In the genomic region with DNA sequence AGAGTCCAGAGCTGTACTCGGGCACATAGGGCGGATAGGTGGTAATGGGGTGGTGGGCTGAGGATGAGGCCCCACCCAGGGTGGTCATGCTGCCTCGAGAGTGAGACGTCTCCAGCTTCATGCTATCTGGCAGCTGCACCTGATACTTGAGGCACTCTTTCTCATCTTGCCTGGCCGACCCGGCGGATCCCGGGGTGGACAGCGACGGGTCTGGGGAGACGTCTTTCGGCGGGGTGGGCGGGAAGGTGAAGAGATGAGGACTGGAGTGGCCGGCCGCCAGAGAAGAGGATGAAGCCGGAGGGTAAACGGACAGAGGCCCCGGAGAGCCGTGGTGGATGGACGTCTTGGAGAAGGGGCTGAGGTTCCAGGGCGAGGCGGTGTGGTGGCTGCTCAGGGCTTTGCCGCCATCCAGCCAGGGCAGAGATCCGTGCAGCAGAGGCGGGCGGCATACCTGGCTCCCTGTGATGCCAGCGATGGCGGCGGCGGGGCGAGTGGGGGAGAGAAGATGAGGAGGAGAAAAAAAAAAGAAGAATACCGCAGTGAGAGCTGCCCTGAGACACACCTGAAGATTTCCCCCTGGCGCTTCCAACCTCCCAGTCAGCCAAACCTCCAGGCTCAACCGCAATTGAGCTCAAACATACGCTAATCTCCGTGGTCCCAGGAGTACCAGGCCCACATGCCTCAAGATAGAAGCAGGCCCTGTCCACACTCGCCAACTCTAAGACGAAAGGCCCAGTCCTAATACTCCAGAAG, we compare ENCODE assay signal across 11 mouse cellular contexts. TPM values are rescaled to one million over a fixed set of nuclear protein-coding genes. Genes with fewer than 3 reads are reported as not detected.
DNase-seq lines count a peak whose midpoint lies in the region; ATAC-seq lines count a peak whose summit lies in the region.
"Had no signal": no experiment of that assay in that cellular context is flagged by ENCODE, and none has a peak within 500 bp of the region (broad histone marks: within the 10 kb centered on the region; RNA-seq: fewer than 3 reads in every experiment).

No protein-coding gene starts in this region.

- H3K36me3 ChIP-seq in intestine, embryonic 14.5 days (ENCODE audit: control insufficient read depth, insufficient read depth, low read length) = no peaks in the 10 kb centered on the region
- H3K36me3 ChIP-seq in intestine, embryonic 15.5 days = no peaks in the 10 kb centered on the region
- H3K36me3 ChIP-seq in embryonic facial prominence, embryonic 12.5 days = no peaks in the 10 kb centered on the region
- no peaks in the 10 kb centered on the region for H3K36me3 ChIP-seq in limb, embryonic 12.5 days
- no peaks in the 10 kb centered on the region for H3K36me3 ChIP-seq in stomach, embryonic 15.5 days

- H3K4me2 ChIP-seq in intestine, embryonic 14.5 days (ENCODE audit: low read length) = no peak overlapping the region
- H3K4me2 ChIP-seq in intestine, embryonic 15.5 days (replicated peaks) = no peak overlapping the region
- peak overlapping the region; percentile 85 for H3K4me2 ChIP-seq in embryonic facial prominence, embryonic 12.5 days (replicated peaks)
- H3K4me2 ChIP-seq in limb, embryonic 12.5 days = peak overlapping the region; percentile 28
- peak overlapping the region; percentile 17; the same call in 1 of the 2 replicates for H3K4me2 ChIP-seq in stomach, embryonic 15.5 days

- no peaks in the 10 kb centered on the region for H3K9me3 ChIP-seq in intestine, embryonic 14.5 days (ENCODE audit: control insufficient read depth, low read length)
- H3K9me3 ChIP-seq in intestine, embryonic 15.5 days = no peaks in the 10 kb centered on the region
- no peaks in the 10 kb centered on the region for H3K9me3 ChIP-seq in embryonic facial prominence, embryonic 12.5 days
- no peaks in the 10 kb centered on the region for H3K9me3 ChIP-seq in limb, embryonic 12.5 days
- no peaks in the 10 kb centered on the region for H3K9me3 ChIP-seq in stomach, embryonic 15.5 days

- peaks cover 86% of the 10 kb centered on the region for H3K27me3 ChIP-seq in intestine, embryonic 14.5 days (replicated peaks; ENCODE audit: control insufficient read depth, insufficient read depth, low read length)
- peaks cover 73% of the 10 kb centered on the region for H3K27me3 ChIP-seq in intestine, embryonic 15.5 days (replicated peaks)
- H3K27me3 ChIP-seq in embryonic facial prominence, embryonic 12.5 days = peaks cover 41% of the 10 kb centered on the region
- H3K27me3 ChIP-seq in limb, embryonic 12.5 days = peaks cover 98% of the 10 kb centered on the region
- H3K27me3 ChIP-seq in stomach, embryonic 15.5 days (replicated peaks) = peaks cover 59% of the 10 kb centered on the region

- peak; percentile 61 for DNase-seq in intestine, embryonic 14.5 days (ENCODE audit: low spot score)
- no peak for DNase-seq in cerebellum, adult 9-11 months
- DNase-seq in right cerebral cortex, adult 18-20 months = no peak
- DNase-seq in gastrocnemius, postnatal 4 days (ENCODE audit: low spot score in 2 of 2) = no peak
- DNase-seq: layer of hippocampus, adult 9-11 months had no signal

- no peak overlapping the region for H3K27ac ChIP-seq in intestine, embryonic 14.5 days (ENCODE audit: low read depth)
- H3K27ac ChIP-seq in intestine, embryonic 15.5 days = no peak overlapping the region
- no peak overlapping the region; the same call in 1 of the 2 replicates for H3K27ac ChIP-seq in embryonic facial prominence, embryonic 12.5 days
- no peak overlapping the region for H3K27ac ChIP-seq in limb, embryonic 12.5 days
- no peak overlapping the region for H3K27ac ChIP-seq in stomach, embryonic 15.5 days

- H3K9ac ChIP-seq in intestine, embryonic 14.5 days (ENCODE audit: low read length) = no peak overlapping the region
- H3K9ac ChIP-seq in intestine, embryonic 15.5 days = no peak overlapping the region
- H3K9ac ChIP-seq in embryonic facial prominence, embryonic 12.5 days = peak overlapping the region; percentile 38
- no peak overlapping the region for H3K9ac ChIP-seq in limb, embryonic 12.5 days (replicated peaks)
- H3K9ac ChIP-seq in stomach, embryonic 15.5 days = no peak overlapping the region

- 13% methylated on average over 39 of the region's 39 CpGs for WGBS in intestine, embryonic 14.5 days
- WGBS in intestine, embryonic 15.5 days = 19% methylated on average over 39 of the region's 39 CpGs
- 5% methylated on average over 37 of the region's 39 CpGs for WGBS in embryonic facial prominence, embryonic 12.5 days
- WGBS in limb, embryonic 12.5 days = 7% methylated on average over 39 of the region's 39 CpGs
- 17% methylated on average over 38 of the region's 39 CpGs for WGBS in stomach, embryonic 15.5 days

- no peak overlapping the region for H3K4me3 ChIP-seq in intestine, embryonic 14.5 days (ENCODE audit: low read depth, low read length)
- H3K4me3 ChIP-seq in intestine, embryonic 15.5 days (replicated peaks) = no peak overlapping the region
- peak overlapping the region; percentile 49 for H3K4me3 ChIP-seq in embryonic facial prominence, embryonic 12.5 days
- peak overlapping the region; percentile 9; the same call in 1 of the 2 replicates for H3K4me3 ChIP-seq in limb, embryonic 12.5 days (replicated peaks)
- H3K4me3 ChIP-seq in stomach, embryonic 15.5 days (replicated peaks) = 0 out of 2 replicates have a peak overlapping the region, but pooled peaks have one; percentile 1

- no peak for ATAC-seq in intestine, embryonic 14.5 days (replicated peaks; ENCODE audit: low FRiP score, low TSS enrichment, low read depth)
- ATAC-seq in intestine, embryonic 15.5 days = no peak
- ATAC-seq in embryonic facial prominence, embryonic 12.5 days (ENCODE audit: insufficient number of reproducible peaks, insufficient read depth, low FRiP score, low TSS enrichment) = no peak
- ATAC-seq in limb, embryonic 12.5 days (ENCODE audit: insufficient number of reproducible peaks, insufficient read depth, low FRiP score, low TSS enrichment, low read depth) = no peak
- ATAC-seq in stomach, embryonic 15.5 days (ENCODE audit: insufficient read depth, low FRiP score, low read depth) = no peak

- peaks cover 5% of the 10 kb centered on the region; the same call in 1 of the 2 replicates for H3K4me1 ChIP-seq in intestine, embryonic 14.5 days (replicated peaks; ENCODE audit: control insufficient read depth, insufficient read depth, low read length)
- H3K4me1 ChIP-seq in intestine, embryonic 15.5 days (replicated peaks) = peaks cover 16% of the 10 kb centered on the region
- H3K4me1 ChIP-seq in embryonic facial prominence, embryonic 12.5 days = peaks cover 27% of the 10 kb centered on the region; the same call in 1 of the 2 replicates
- peaks cover 39% of the 10 kb centered on the region for H3K4me1 ChIP-seq in limb, embryonic 12.5 days (replicated peaks)
- H3K4me1 ChIP-seq in stomach, embryonic 15.5 days = peaks cover 8% of the 10 kb centered on the region; the same call in 1 of the 2 replicates

RNA-seq across cellular contexts. Expression of a gene that starts 6.4 kb away (rescaled TPM):
- not detected in 2 replicates for polyA plus RNA-seq in intestine, embryonic 14.5 days (2014; fragmentation: Nextera tagmentation; extraction: Ambion mirVana)
- not detected in 2 replicates for polyA plus RNA-seq in intestine, embryonic 15.5 days (2015; fragmentation: Nextera tagmentation; extraction: Ambion mirVana)
- 1.8 and 1.9 TPM in 2 replicates for polyA plus RNA-seq in embryonic facial prominence, embryonic 12.5 days (2016; fragmentation: Nextera tagmentation; extraction: Ambion mirVana)
- 0.35 TPM in 1 of 2 replicates, not detected in the other for polyA plus RNA-seq in limb, embryonic 12.5 days (2016; fragmentation: Nextera tagmentation; extraction: Ambion mirVana)
- not detected in 2 replicates for polyA plus RNA-seq in stomach, embryonic 15.5 days (2015; fragmentation: Nextera tagmentation; extraction: Ambion mirVana)
- not detected for total RNA-seq in gastrocnemius, postnatal 4 days (2021)
- polyA plus RNA-seq: forebrain, embryonic 11.5 days; neural tube, embryonic 14.5 days had no signal

RNA-seq across cellular contexts. Expression of a gene that starts 14.7 kb away (rescaled TPM):
- polyA plus RNA-seq in intestine, embryonic 14.5 days (2014; fragmentation: Nextera tagmentation; extraction: Ambion mirVana) = not detected in 2 replicates
- polyA plus RNA-seq in intestine, embryonic 15.5 days (2015; fragmentation: Nextera tagmentation; extraction: Ambion mirVana) = not detected in 2 replicates
- polyA plus RNA-seq in embryonic facial prominence, embryonic 12.5 days (2016; fragmentation: Nextera tagmentation; extraction: Ambion mirVana) = 0.41 and 1.0 TPM in 2 replicates
- 0.55 TPM in 1 of 2 replicates, not detected in the other for polyA plus RNA-seq in limb, embryonic 12.5 days (2016; fragmentation: Nextera tagmentation; extraction: Ambion mirVana)
- polyA plus RNA-seq in stomach, embryonic 15.5 days (2015; fragmentation: Nextera tagmentation; extraction: Ambion mirVana) = not detected in 2 replicates
- total RNA-seq in gastrocnemius, postnatal 4 days (2021) = not detected
- polyA plus RNA-seq: forebrain, embryonic 11.5 days had no signal

RNA-seq across cellular contexts. Expression of a gene that starts 15.2 kb away (rescaled TPM):
- polyA plus RNA-seq in intestine, embryonic 14.5 days (2014; fragmentation: Nextera tagmentation; extraction: Ambion mirVana) = 0.85 and 1.8 TPM in 2 replicates
- 2.3 and 2.6 TPM in 2 replicates for polyA plus RNA-seq in intestine, embryonic 15.5 days (2015; fragmentation: Nextera tagmentation; extraction: Ambion mirVana)
- 22.6 and 23.6 TPM in 2 replicates for polyA plus RNA-seq in embryonic facial prominence, embryonic 12.5 days (2016; fragmentation: Nextera tagmentation; extraction: Ambion mirVana)
- polyA plus RNA-seq in limb, embryonic 12.5 days (2016; fragmentation: Nextera tagmentation; extraction: Ambion mirVana) = 4.2 and 5.0 TPM in 2 replicates
- polyA plus RNA-seq in stomach, embryonic 15.5 days (2015; fragmentation: Nextera tagmentation; extraction: Ambion mirVana) = 4.5 and 4.6 TPM in 2 replicates
- total RNA-seq in gastrocnemius, postnatal 4 days (2021) = 1 to 10 TPM in 1 of 2 experiments, under 1 TPM in 1; 0.65 to 1.9 TPM

Comparison
In these comparisons a context has a peak if more than half of its experiments do, and no peak if none do; other contexts are left out.
1. H3K4me2 ChIP-seq: peak in embryonic facial prominence, embryonic 12.5 days (single experiment), limb, embryonic 12.5 days (single experiment) and stomach, embryonic 15.5 days (single experiment); none in intestine, embryonic 14.5 days (single experiment) and intestine, embryonic 15.5 days (single experiment).
2. H3K4me3 ChIP-seq: peak in embryonic facial prominence, embryonic 12.5 days (single experiment), limb, embryonic 12.5 days (single experiment) and stomach, embryonic 15.5 days (single experiment); none in intestine, embryonic 14.5 days (single experiment) and intestine, embryonic 15.5 days (single experiment).